Mouse (Mus musculus): ENCODE measurements around the gene Hmmr. TPM values are rescaled to one million over a fixed set of nuclear protein-coding genes. Genes with fewer than 3 reads are reported as not detected.

The Hmmr gene
- total RNA-seq, 2 experiments from 2014 or later = not detected

GRCm38 (mm10) chr11:40695103-40695502, 38.1 kb downstream of the Hmmr start, which contains the start of gene Mat2b:
Gene Mat2b, minus strand, starts transcription at chr11:40695203.
- no peak for DNase-seq (ENCODE audit: low spot score)

- peak; percentile 63 for DNase-seq (ENCODE audit: low spot score)
Measured at GRCm38 (mm10) chr11:40694311-40695087, 38.7 kb downstream of the Hmmr start.

- peak; percentile 51 for DNase-seq (ENCODE audit: low spot score)
Measured at GRCm38 (mm10) chr11:40693366-40693951, 39.8 kb downstream of the Hmmr start.

GRCm38 (mm10) chr11:40692511-40693365, 40.5 kb downstream of the Hmmr start:
- DNase-seq (ENCODE audit: low spot score) = peak; percentile 96

- no peak for DNase-seq (ENCODE audit: low spot score)
Measured at GRCm38 (mm10) chr11:40692101-40692509, 41.1 kb downstream of the Hmmr start.

GRCm38 (mm10) chr11:40690444-40691127, 42.6 kb downstream of the Hmmr start:
- DNase-seq (ENCODE audit: low spot score) = no peak

- DNase-seq (ENCODE audit: low spot score) = no peak
Measured at GRCm38 (mm10) chr11:40683295-40683694, 49.9 kb downstream of the Hmmr start.

GRCm38 (mm10) chr11:40682456-40682855, 50.8 kb downstream of the Hmmr start:
- DNase-seq (ENCODE audit: low spot score) = no peak

GRCm38 (mm10) chr11:40677169-40677568, 56.1 kb downstream of the Hmmr start:
- DNase-seq (ENCODE audit: low spot score) = no peak

GRCm38 (mm10) chr11:40675014-40675730, 58.0 kb downstream of the Hmmr start:
- no peak for DNase-seq (ENCODE audit: low spot score)

Other genes with a start within 250 kb of the Hmmr start
- gene Mat2b, start 38.2 kb downstream of the Hmmr start, total RNA-seq (2021) = 10 to 100 TPM; 55.7 to 57.3 TPM
- gene Nudcd2, start 245 bp upstream of the Hmmr start, total RNA-seq (2021) = 10 to 100 TPM; 10.1 to 13.4 TPM
- 100 to 1,000 TPM; 650 to 668 TPM for gene Ccng1, start 21.9 kb upstream of the Hmmr start, total RNA-seq (2021)